Mouse (Mus musculus) midbrain, postnatal 0 days (tissue): ENCODE measurements around the gene Thtpa. TPM values are rescaled to one million over a fixed set of nuclear protein-coding genes. Genes with fewer than 3 reads are reported as not detected.

Source experiments
- ATAC-seq: fragments of 200-750 bp; cut with Nextera tagmentation; 2 replicates; pipeline ENCODE4 v1.8.0; 2017; ENCODE audit warnings: moderate number of reproducible peaks, mild to moderate bottlenecking, moderate TSS enrichment, moderate library complexity; ENCODE audit not compliant: low FRiP score
- DNase-seq: peaks from one replicate; pipeline ENCODE4 v3.0.0-alpha.2; 2015; ENCODE audit warnings: low spot score
- H3K27ac ChIP-seq: fragments of 300-500 bp; sonication (generic); 2 replicates; pipeline ENCODE4 v1.5.1; 2014; ENCODE audit warnings: low read depth, mild to moderate bottlenecking, low read length, mixed read lengths
- H3K27me3 ChIP-seq: fragments of 300-500 bp; sonication (generic); 2 replicates; pipeline ENCODE4 v1.6.1; 2014; ENCODE audit warnings: low read length, control low read depth, mixed read lengths; ENCODE audit not compliant: insufficient read depth
- H3K36me3 ChIP-seq: fragments of 300-500 bp; sonication (generic); 2 replicates; pipeline ENCODE4 v1.6.1; 2014; ENCODE audit warnings: low read length, control low read depth, mixed read lengths; ENCODE audit not compliant: insufficient read depth
- H3K4me1 ChIP-seq: fragments of 300-500 bp; sonication (generic); 2 replicates; pipeline ENCODE4 v1.6.1; 2014; ENCODE audit warnings: mild to moderate bottlenecking, control low read depth, antibody characterized with exemption, low read length, mixed read lengths; ENCODE audit not compliant: insufficient read depth
- H3K4me2 ChIP-seq: fragments of 300-500 bp; sonication (generic); 2 replicates; pipeline ENCODE4 v1.6.1; 2014; ENCODE audit warnings: low read depth, mild to moderate bottlenecking, low read length, mixed read lengths; ENCODE audit not compliant: poor library complexity, severe bottlenecking
- H3K4me3 ChIP-seq: fragments of 300-500 bp; sonication (generic); 2 replicates; pipeline ENCODE4 v1.5.1; 2014; ENCODE audit warnings: low read depth, mild to moderate bottlenecking, low read length, moderate library complexity
- H3K9ac ChIP-seq: fragments of 300-500 bp; sonication (generic); replicated peaks from 2 replicates; pipeline ENCODE4 v1.6.1; 2014; ENCODE audit warnings: mild to moderate bottlenecking, low read length, moderate library complexity, mixed read lengths; ENCODE audit not compliant: poor library complexity, severe bottlenecking
- H3K9me3 ChIP-seq: fragments of 300-500 bp; sonication (generic); 2 replicates; pipeline ENCODE4 v1.6.1; 2016; ENCODE audit warnings: low read length, control low read depth
- CTCF ChIP-seq: IDR thresholded peaks from 2 replicates; pipeline ENCODE4 v1.5.1; 2016; ENCODE audit warnings: antibody characterized with exemption, mild to moderate bottlenecking
- WGBS: fragments of 180-500 bp; shearing (Covaris S2); extraction: QIAGEN DNeasy Blood & Tissue Kit; methylation state at CpG from one replicate; pipeline ENCODE4 v1.1.7; 2014; 5-methylcytosine and 5-hydroxymethylcytosine counted together
- polyA plus RNA-seq: library from polyadenylated mRNA; unstranded; fragments of >200 nt; fragmentation: Nextera tagmentation; extraction: Ambion mirVana; gene quantifications from 2 replicates; pipeline ENCODE4 v1.2.1, GENCODE M21; 2015
- total RNA-seq: library from RNA; depleted of rRNA; stranded (reverse); fragments of >200 nt; gene quantifications from 2 replicates; pipeline ENCODE4 v1.2.3, GENCODE M21; 2014

Thtpa gene
- total and polyA plus RNA-seq, 2 experiments from 2014 or later: 32.5 to 42.1 TPM

- Histone ChIP-seq H3K9ac (no peak overlapping the region), H3K27me3 (no peaks in the 10 kb centered on the region), H3K27ac (peak overlapping the region; percentile 79), H3K36me3 (no peaks in the 10 kb centered on the region), H3K4me1 (peaks cover 15% of the 10 kb centered on the region), H3K4me3 (no peak overlapping the region), H3K4me2 (peak overlapping the region; percentile 28), H3K9me3 (no peaks in the 10 kb centered on the region)
- WGBS: 2% methylated on average over 5 of the region's 5 CpGs
- TF ChIP-seq CTCF: peak; percentile 92
- ATAC-seq: peak; percentile 93
- peak; percentile 97 for DNase-seq
Measured at GRCm38 (mm10) chr14:55121947-55122346, 27.4 kb downstream of the Thtpa start.

GRCm38 (mm10) chr14:55122359-55122758 lies 27.8 kb downstream of the Thtpa start:
- 8% methylated on average over 8 of the region's 8 CpGs for WGBS
- Histone ChIP-seq H3K4me2 (peak overlapping the region; percentile 28), H3K27me3 (no peaks in the 10 kb centered on the region), H3K27ac (peak overlapping the region; percentile 79), H3K36me3 (no peaks in the 10 kb centered on the region), H3K4me1 (peaks cover 12% of the 10 kb centered on the region), H3K4me3 (no peak overlapping the region), H3K9me3 (no peaks in the 10 kb centered on the region), H3K9ac (no peak overlapping the region)
- TF ChIP-seq CTCF: no peak
- ATAC-seq (peak; percentile 35), DNase-seq (no peak)

- no peak for TF ChIP-seq CTCF
- WGBS: 79% methylated on average over 5 of the region's 5 CpGs
Measured at GRCm38 (mm10) chr14:55125711-55126110, 31.1 kb downstream of the Thtpa start.

GRCm38 (mm10) chr14:55126521-55126920 lies 31.9 kb downstream of the Thtpa start:
- no peak for DNase-seq
- Histone ChIP-seq H3K9ac (no peak overlapping the region), H3K4me1 (peaks cover 9% of the 10 kb centered on the region; the same call in 1 of the 2 replicates), H3K27ac (no peak overlapping the region), H3K27me3 (no peaks in the 10 kb centered on the region), H3K4me3 (no peak overlapping the region), H3K4me2 (no peak overlapping the region), H3K36me3 (no peaks in the 10 kb centered on the region), H3K9me3 (no peaks in the 10 kb centered on the region)
- WGBS: 54% methylated on average over 7 of the region's 7 CpGs
- no peak for TF ChIP-seq CTCF
- no peak for ATAC-seq

More at GRCm38 (mm10) chr14:55125711-55126110, 31.1 kb downstream of the Thtpa start:
- Histone ChIP-seq H3K9ac (no peak overlapping the region), H3K4me1 (peaks cover 9% of the 10 kb centered on the region; the same call in 1 of the 2 replicates), H3K4me3 (no peak overlapping the region), H3K4me2 (no peak overlapping the region), H3K9me3 (no peaks in the 10 kb centered on the region), H3K27ac (no peak overlapping the region), H3K36me3 (no peaks in the 10 kb centered on the region), H3K27me3 (no peaks in the 10 kb centered on the region)
- DNase-seq (no peak), ATAC-seq (no peak)

GRCm38 (mm10) chr14:55135676-55136075 lies 41.1 kb downstream of the Thtpa start:
- H3K27me3 ChIP-seq: no peaks in the 10 kb centered on the region
- no peaks in the 10 kb centered on the region for H3K9me3 ChIP-seq
- TF ChIP-seq CTCF: no peak
- no peak overlapping the region for H3K27ac ChIP-seq
- no peak for ATAC-seq
- H3K4me1 ChIP-seq: no peaks in the 10 kb centered on the region
- 62% methylated on average over 8 of the region's 8 CpGs for WGBS
- H3K4me2 ChIP-seq: no peak overlapping the region
- H3K4me3 ChIP-seq: no peak overlapping the region
- no peak overlapping the region for H3K9ac ChIP-seq
- no peaks in the 10 kb centered on the region for H3K36me3 ChIP-seq
- no peak for DNase-seq

GRCm38 (mm10) chr14:55139313-55139712 lies 44.7 kb downstream of the Thtpa start:
- no peaks in the 10 kb centered on the region for H3K9me3 ChIP-seq
- H3K9ac ChIP-seq: no peak overlapping the region
- H3K36me3 ChIP-seq: no peaks in the 10 kb centered on the region
- H3K27me3 ChIP-seq: no peaks in the 10 kb centered on the region
- H3K4me1 ChIP-seq: no peaks in the 10 kb centered on the region
- TF ChIP-seq CTCF: no peak
- WGBS: 40% methylated on average over 7 of the region's 7 CpGs
- DNase-seq (no peak), ATAC-seq (no peak)
- no peak overlapping the region for H3K27ac ChIP-seq
- H3K4me3 ChIP-seq: no peak overlapping the region
- H3K4me2 ChIP-seq: no peak overlapping the region
